Mouse (Mus musculus) midbrain, embryonic 16.5 days (tissue): ENCODE results near the gene Taf1. TPM values are rescaled to one million over a fixed set of nuclear protein-coding genes. Genes with fewer than 3 reads are reported as not detected.
A peak's percentile ranks its signal among the peaks of the same experiment; 100 is the strongest.
"Not testable (repeated sequence)": the region's sequence is repeated elsewhere in the genome, so short reads cannot be mapped to it uniquely, and the experiment has no call there.

Source experiments
- ATAC-seq: fragments of 200-750 bp; cut with Nextera tagmentation; 2 replicates; pipeline ENCODE4 v1.8.0; 2017; ENCODE audit warnings: moderate TSS enrichment
- H3K27ac ChIP-seq: fragments of 300-500 bp; sonication (generic); 2 replicates; pipeline ENCODE4 v1.5.1; 2014; ENCODE audit warnings: mild to moderate bottlenecking, low read length, mixed read lengths
- H3K27me3 ChIP-seq: fragments of 300-500 bp; sonication (generic); 2 replicates; pipeline ENCODE4 v1.6.1; 2014; ENCODE audit warnings: low read depth, low read length, mixed read lengths; ENCODE audit not compliant: control insufficient read depth, insufficient read depth
- H3K36me3 ChIP-seq: fragments of 300-500 bp; sonication (generic); 2 replicates; pipeline ENCODE4 v1.6.1; 2014; ENCODE audit warnings: mild to moderate bottlenecking, low read length, moderate library complexity, mixed read lengths; ENCODE audit not compliant: control insufficient read depth, insufficient read depth
- H3K4me1 ChIP-seq: fragments of 300-500 bp; sonication (generic); 2 replicates; pipeline ENCODE4 v1.6.1; 2014; ENCODE audit warnings: mild to moderate bottlenecking, low read length, mixed read lengths; ENCODE audit not compliant: control insufficient read depth, insufficient read depth
- H3K4me2 ChIP-seq: fragments of 300-500 bp; sonication (generic); 2 replicates; pipeline ENCODE4 v1.6.1; 2014; ENCODE audit warnings: mild to moderate bottlenecking, low read length, mixed read lengths
- H3K4me3 ChIP-seq: fragments of 300-500 bp; sonication (generic); 2 replicates; pipeline ENCODE4 v1.5.1; 2014; ENCODE audit warnings: low read depth, mild to moderate bottlenecking, low read length, moderate library complexity, mixed read lengths
- H3K9ac ChIP-seq: fragments of 300-500 bp; sonication (generic); 2 replicates; pipeline ENCODE4 v1.6.1; 2014; ENCODE audit warnings: low read depth, low read length, mixed read lengths
- H3K9me3 ChIP-seq: fragments of 300-500 bp; sonication (generic); replicated peaks from 2 replicates; pipeline ENCODE4 v1.6.1; 2014; ENCODE audit warnings: mild to moderate bottlenecking, low read length, mixed read lengths; ENCODE audit not compliant: control insufficient read depth, poor library complexity, severe bottlenecking
- WGBS: fragments of 180-500 bp; shearing (Covaris S2); extraction: QIAGEN DNeasy Blood & Tissue Kit; methylation state at CpG from one replicate; pipeline ENCODE4 v1.1.7; 2014; 5-methylcytosine and 5-hydroxymethylcytosine counted together
- polyA plus RNA-seq: library from polyadenylated mRNA; unstranded; fragments of >200 nt; fragmentation: Nextera tagmentation; extraction: Ambion mirVana; gene quantifications from 2 replicates; pipeline ENCODE4 v1.2.1, GENCODE M21; 2015

The Taf1 gene
- polyA plus RNA-seq: 16.0 and 17.1 TPM in 2 replicates

GRCm38 (mm10) chrX:101532347-101533221 is at the start of gene Taf1:
Gene Taf1 (plus strand): TSS chrX:101532734.
- Histone ChIP-seq H3K27me3 (no peaks in the 10 kb centered on the region), H3K4me2 (peak within 1 kb of the TSS; percentile 47), H3K4me1 (peaks cover 6% of the 10 kb centered on the region), H3K27ac (peak within 1 kb of the TSS; percentile 82), H3K36me3 (peaks cover 7% of the 10 kb centered on the region; the same call in 1 of the 2 replicates), H3K9ac (peak within 1 kb of the TSS; percentile 68), H3K9me3 (no peaks in the 10 kb centered on the region), H3K4me3 (peak within 1 kb of the TSS; percentile 57)
- WGBS: 26% methylated on average over 46 of the region's 47 CpGs
- peak; percentile 98 for ATAC-seq

GRCm38 (mm10) chrX:101486487-101487152 is 45.9 kb upstream of the Taf1 start:
- H3K9me3 ChIP-seq, H3K4me3 ChIP-seq, H3K4me2 ChIP-seq, H3K36me3 ChIP-seq, H3K4me1 ChIP-seq, H3K9ac ChIP-seq, H3K27ac ChIP-seq, H3K27me3 ChIP-seq: not testable (repeated sequence)
- 22% methylated on average over 10 of the region's 12 CpGs for WGBS
- ATAC-seq: 0 out of 2 replicates have a peak, but pooled peaks have one; percentile 48

GRCm38 (mm10) chrX:101504636-101505035 is 27.9 kb upstream of the Taf1 start:
- no peak for ATAC-seq
- Histone ChIP-seq H3K27me3 (no peaks in the 10 kb centered on the region), H3K27ac (no peak overlapping the region), H3K9me3 (no peaks in the 10 kb centered on the region), H3K4me3 (no peak overlapping the region), H3K9ac (no peak overlapping the region), H3K4me2 (no peak overlapping the region), H3K36me3 (no peaks in the 10 kb centered on the region), H3K4me1 (no peaks in the 10 kb centered on the region)
- 16% methylated on average over 3 of the region's 3 CpGs for WGBS

- no peaks in the 10 kb centered on the region for H3K36me3 ChIP-seq
- no peaks in the 10 kb centered on the region for H3K9me3 ChIP-seq
- H3K4me2 ChIP-seq: no peak overlapping the region
- H3K4me1 ChIP-seq: no peaks in the 10 kb centered on the region
- H3K27me3 ChIP-seq: no peaks in the 10 kb centered on the region
- no peak for ATAC-seq
- WGBS: 11% methylated on average over 2 of the region's 2 CpGs
- no peak overlapping the region for H3K27ac ChIP-seq
- no peak overlapping the region for H3K9ac ChIP-seq
- no peak overlapping the region for H3K4me3 ChIP-seq
These were observed 16.8 kb upstream of the Taf1 start for GRCm38 (mm10) chrX:101515710-101516109.

GRCm38 (mm10) chrX:101518006-101518405 is 14.5 kb upstream of the Taf1 start:
- Histone ChIP-seq H3K4me2 (no peak overlapping the region), H3K27me3 (no peaks in the 10 kb centered on the region), H3K4me1 (no peaks in the 10 kb centered on the region), H3K4me3 (no peak overlapping the region), H3K27ac (no peak overlapping the region), H3K36me3 (no peaks in the 10 kb centered on the region), H3K9me3 (no peaks in the 10 kb centered on the region), H3K9ac (no peak overlapping the region)
- no peak for ATAC-seq
- WGBS: 91% methylated on average over 4 of the region's 4 CpGs

- ATAC-seq: no peak
- Histone ChIP-seq H3K4me3 (no peak overlapping the region), H3K27me3 (no peaks in the 10 kb centered on the region), H3K4me1 (no peaks in the 10 kb centered on the region), H3K27ac (no peak overlapping the region), H3K9me3 (no peaks in the 10 kb centered on the region), H3K4me2 (no peak overlapping the region), H3K9ac (no peak overlapping the region), H3K36me3 (no peaks in the 10 kb centered on the region)
- 83% methylated on average over 14 of the region's 15 CpGs for WGBS
These were observed 10.5 kb upstream of the Taf1 start for GRCm38 (mm10) chrX:101522027-101522426.

GRCm38 (mm10) chrX:101527356-101527755 is 5.2 kb upstream of the Taf1 start:
- Histone ChIP-seq H3K9ac (no peak overlapping the region), H3K4me1 (no peaks in the 10 kb centered on the region), H3K4me2 (no peak overlapping the region), H3K27ac (no peak overlapping the region), H3K9me3 (no peaks in the 10 kb centered on the region), H3K36me3 (no peaks in the 10 kb centered on the region), H3K4me3 (no peak overlapping the region), H3K27me3 (no peaks in the 10 kb centered on the region)
- no peak for ATAC-seq
- 56% methylated on average over 9 of the region's 9 CpGs for WGBS

GRCm38 (mm10) chrX:101585455-101585854 is 52.9 kb downstream of the Taf1 start:
- H3K4me3 ChIP-seq: no peak overlapping the region
- H3K4me1 ChIP-seq: no peaks in the 10 kb centered on the region
- WGBS: 93% methylated on average over 1 of the region's 1 CpGs
- H3K27me3 ChIP-seq: no peaks in the 10 kb centered on the region
- peaks cover 4% of the 10 kb centered on the region; the same call in 1 of the 2 replicates for H3K36me3 ChIP-seq
- H3K9ac ChIP-seq: no peak overlapping the region
- H3K4me2 ChIP-seq: no peak overlapping the region
- no peak overlapping the region for H3K27ac ChIP-seq
- ATAC-seq: no peak
- no peaks in the 10 kb centered on the region for H3K9me3 ChIP-seq

- ATAC-seq: no peak
- no peaks in the 10 kb centered on the region for H3K4me1 ChIP-seq
- no peak overlapping the region for H3K9ac ChIP-seq
- no peak overlapping the region for H3K4me2 ChIP-seq
- no peaks in the 10 kb centered on the region for H3K9me3 ChIP-seq
- 95% methylated on average over 3 of the region's 3 CpGs for WGBS
- H3K27me3 ChIP-seq: no peaks in the 10 kb centered on the region
- H3K4me3 ChIP-seq: no peak overlapping the region
- no peak overlapping the region for H3K27ac ChIP-seq
- no peaks in the 10 kb centered on the region for H3K36me3 ChIP-seq
These were observed 83.6 kb downstream of the Taf1 start for GRCm38 (mm10) chrX:101616183-101616582.
